Mouse (Mus musculus): ENCODE data around the gene Serpina10.

GRCm38 (mm10) chr12:103653836-103654235 lies 22.6 kb upstream of the Serpina10 start:
- TF ChIP-seq CTCF (IDR thresholded peaks at IDR 0.05; ENCODE audit: borderline replicate concordance, extremely low read depth, insufficient read depth, insufficient read length) (no peak), POLR2A (IDR thresholded peaks at IDR 0.05; ENCODE audit: borderline replicate concordance, extremely low read depth, insufficient read depth, insufficient read length, poor library complexity, severe bottlenecking) (no peak)

Data from brain, embryonic 14.5 days (tissue).